Mouse (Mus musculus) MEL (cell line): ENCODE measurements around the gene Lrrk1. TPM values are rescaled to one million over a fixed set of nuclear protein-coding genes. Genes with fewer than 3 reads are reported as not detected.

Source experiments
- DNase-seq: peaks from one replicate; pipeline ENCODE4 v3.0.0; 2011; ENCODE audit warnings: low read depth, low spot score
- H3K27ac ChIP-seq: 2 replicates; pipeline ENCODE4 v1.5.1; 2012; ENCODE audit warnings: low read depth, mild to moderate bottlenecking, control low read depth, low read length, moderate library complexity; ENCODE audit not compliant: control insufficient read depth
- H3K27me3 ChIP-seq, 2 experiments: fragments of 150-350 bp in 1 of 2; sonication (generic) in 1 of 2; 2 replicates each; pipeline ENCODE4 v1.6.1; 2012; ENCODE audit warnings: low read length in 2 of 2, mild to moderate bottlenecking in 2 of 2, improper control_type of control experiment in 1 of 2, moderate library complexity in 1 of 2; ENCODE audit not compliant: insufficient read depth in 2 of 2, control insufficient read depth in 1 of 2
- H3K36me3 ChIP-seq, 2 experiments: 2 replicates each; pipeline ENCODE4 v1.6.1; 2012 to 2014; ENCODE audit warnings: low read length in 2 of 2, improper control_type of control experiment in 1 of 2, inconsistent platforms in 1 of 2, mild to moderate bottlenecking in 1 of 2; ENCODE audit not compliant: insufficient read depth in 2 of 2, control insufficient read depth in 1 of 2
- H3K4me1 ChIP-seq, 2 experiments: fragments of 150-350 bp in 1 of 2; sonication (generic) in 1 of 2; 2 replicates each; pipeline ENCODE4 v1.6.1; 2012; ENCODE audit warnings: low read length in 2 of 2, improper control_type of control experiment in 1 of 2, mild to moderate bottlenecking in 1 of 2; ENCODE audit not compliant: insufficient read depth in 2 of 2, control insufficient read depth in 1 of 2
- H3K4me3 ChIP-seq, 2 experiments: fragments of 150-350 bp in 1 of 2; sonication (generic) in 1 of 2; 2 replicates each; pipeline ENCODE4 v1.5.1; 2012; ENCODE audit warnings: low read depth in 2 of 2, low read length in 2 of 2, mild to moderate bottlenecking in 2 of 2, moderate library complexity in 2 of 2, control low read depth in 1 of 2, improper control_type of control experiment in 1 of 2; ENCODE audit not compliant: control insufficient read depth in 1 of 2, insufficient read depth in 1 of 2
- H3K79me2 ChIP-seq: 2 replicates; pipeline ENCODE4 v1.6.1; 2012; ENCODE audit warnings: mild to moderate bottlenecking, low read length, moderate library complexity; ENCODE audit not compliant: control insufficient read depth, poor library complexity, insufficient read depth
- H3K9ac ChIP-seq: 2 replicates; pipeline ENCODE4 v1.6.1; 2012; ENCODE audit warnings: low read depth, mild to moderate bottlenecking, control low read depth, low read length, moderate library complexity; ENCODE audit not compliant: control insufficient read depth, poor library complexity, severe bottlenecking
- H3K9me3 ChIP-seq: fragments of 150-350 bp; sonication (generic); replicated peaks from 2 replicates; pipeline ENCODE4 v1.6.1; 2012; ENCODE audit warnings: mild to moderate bottlenecking, low read length, improper control_type of control experiment, moderate library complexity; ENCODE audit not compliant: insufficient read depth
- CHD2 ChIP-seq: IDR thresholded peaks from 2 replicates; pipeline ENCODE4 v1.6.1; 2011; ENCODE audit warnings: low read length, improper control_type of control experiment
- CTCF ChIP-seq, 3 experiments: IDR thresholded peaks in 2 of 3; conservative IDR thresholded peaks in 1 of 3; 2 replicates each; pipeline ENCODE4 v1.5.1; 2011 to 2012; ENCODE audit warnings: low read length in 3 of 3, low read depth in 2 of 3, mild to moderate bottlenecking in 2 of 3, improper control_type of control experiment in 1 of 3, inconsistent platforms in 1 of 3, mixed read lengths in 1 of 3, moderate library complexity in 1 of 3; ENCODE audit not compliant: control insufficient read depth in 1 of 3, insufficient read depth in 1 of 3, poor library complexity in 1 of 3, severe bottlenecking in 1 of 3
- E2F4 ChIP-seq: IDR thresholded peaks from 2 replicates; pipeline ENCODE4 v1.6.1; 2011; ENCODE audit warnings: low read depth, low read length, improper control_type of control experiment, borderline replicate concordance
- EP300 ChIP-seq, 2 experiments: IDR thresholded peaks; 2 replicates each; pipeline ENCODE4 v1.6.1; 2011; ENCODE audit warnings: improper control_type of control experiment in 2 of 2, low read length in 2 of 2, low read depth in 1 of 2, mild to moderate bottlenecking in 1 of 2
- ETS1 ChIP-seq: IDR thresholded peaks from 2 replicates; pipeline ENCODE4 v1.6.1; 2012; ENCODE audit warnings: low read depth, mild to moderate bottlenecking, inconsistent platforms, low read length, improper control_type of control experiment, moderate library complexity
- GABPA ChIP-seq: IDR thresholded peaks from 2 replicates; pipeline ENCODE4 v1.6.1; 2012; ENCODE audit warnings: low read depth, mild to moderate bottlenecking, inconsistent platforms, low read length, improper control_type of control experiment, moderate library complexity
- GATA1 ChIP-seq: IDR thresholded peaks from 2 replicates; pipeline ENCODE4 v1.6.1; 2011; ENCODE audit warnings: low read depth, low read length, improper control_type of control experiment
- JUND ChIP-seq: IDR thresholded peaks from 2 replicates; pipeline ENCODE4 v1.6.1; 2011; ENCODE audit warnings: low read depth, mild to moderate bottlenecking, improper control_type of control experiment, low read length
- KAT2A ChIP-seq: conservative IDR thresholded peaks from 2 replicates; pipeline ENCODE4 v1.6.1; 2012; ENCODE audit warnings: low read depth, low read length, improper control_type of control experiment, inconsistent platforms
- MAFK ChIP-seq: IDR thresholded peaks from 2 replicates; pipeline ENCODE4 v1.6.1; 2011; ENCODE audit warnings: low read depth, mild to moderate bottlenecking, low read length, improper control_type of control experiment, borderline replicate concordance
- MAX ChIP-seq: IDR thresholded peaks from 2 replicates; pipeline ENCODE4 v1.6.1; 2011; ENCODE audit warnings: low read length, improper control_type of control experiment
- MEF2A ChIP-seq: IDR thresholded peaks from 2 replicates; pipeline ENCODE4 v1.6.1; 2014; ENCODE audit warnings: low read depth, mild to moderate bottlenecking, inconsistent platforms, low read length, improper control_type of control experiment; ENCODE audit not compliant: poor library complexity, insufficient replicate concordance, severe bottlenecking; ENCODE audit errors: extremely low read depth
- MXI1 ChIP-seq: IDR thresholded peaks from 2 replicates; pipeline ENCODE4 v1.6.1; 2011; ENCODE audit warnings: mild to moderate bottlenecking, low read depth, low read length, improper control_type of control experiment
- MYC ChIP-seq: IDR thresholded peaks from 2 replicates; pipeline ENCODE4 v1.6.1; 2011; ENCODE audit warnings: low read depth, mild to moderate bottlenecking, low read length, improper control_type of control experiment, moderate library complexity
- NELFE ChIP-seq: IDR thresholded peaks from 2 replicates; pipeline ENCODE4 v1.6.1; 2011; ENCODE audit warnings: low read depth, low read length, improper control_type of control experiment
- SIN3A ChIP-seq: IDR thresholded peaks from 2 replicates; pipeline ENCODE4 v1.6.1; 2012; ENCODE audit warnings: low read length, improper control_type of control experiment, inconsistent platforms
- TAL1 ChIP-seq: IDR thresholded peaks from 2 replicates; pipeline ENCODE4 v1.6.1; 2012; ENCODE audit warnings: mild to moderate bottlenecking, inconsistent platforms, low read length, moderate library complexity, mixed read lengths
- TBP ChIP-seq: IDR thresholded peaks from 2 replicates; pipeline ENCODE4 v1.8.0; 2011; ENCODE audit warnings: low read depth, low read length, improper control_type of control experiment
- USF1 ChIP-seq: IDR thresholded peaks from 2 replicates; pipeline ENCODE4 v1.6.1; 2014; ENCODE audit warnings: low read depth, mild to moderate bottlenecking, inconsistent platforms, low read length, improper control_type of control experiment, moderate library complexity
- USF2 ChIP-seq, 2 experiments: IDR thresholded peaks; 2 replicates each; pipeline ENCODE4 v1.6.1; 2011 to 2012; ENCODE audit warnings: improper control_type of control experiment in 2 of 2, low read length in 2 of 2, borderline replicate concordance in 1 of 2, inconsistent platforms in 1 of 2, low read depth in 1 of 2, mild to moderate bottlenecking in 1 of 2; ENCODE audit not compliant: insufficient read depth in 1 of 2
- ZC3H11A ChIP-seq: IDR thresholded peaks from 2 replicates; pipeline ENCODE4 v1.6.1; 2012; ENCODE audit warnings: low read depth, mild to moderate bottlenecking, inconsistent platforms, low read length, improper control_type of control experiment
- polyA plus RNA-seq, 2 experiments: library from polyadenylated mRNA; stranded (reverse) in 1 of 2; unstranded in 1 of 2; fragments of >175 nt in 1 of 2; fragments of >200 nt in 1 of 2; gene quantifications; 2 replicates each; pipeline versions ENCODE4 v1.2.1 to v1.2.4; 2012; ENCODE audit warnings: low replicate concordance in 2 of 2, low read depth in 1 of 2; ENCODE audit not compliant: insufficient read length in 2 of 2, insufficient read depth in 1 of 2, missing spikeins in 1 of 2
- total RNA-seq: library from RNA; depleted of rRNA; stranded (reverse); fragments of 300-350 nt; gene quantifications from 2 replicates; pipeline ENCODE4 v1.2.3, GENCODE M21; 2012

Lrrk1 gene
- total and polyA plus RNA-seq, 3 experiments, result 9.1 to 19.1 TPM; not detected in 1

GRCm38 (mm10) chr7:66200791-66201450 is 187.2 kb downstream of the Lrrk1 start (continued):
- TF ChIP-seq ETS1 (no peak), MAFK (no peak), E2F4 (no peak)
- TF ChIP-seq, all 39 proteins: peak for 0

- Histone ChIP-seq H3K36me3 (peaks cover 0 to 26% of the 10 kb centered on the region in 2 experiments; a peak in 2 of 4 replicates), H3K4me1 (peaks cover 20 to 33% of the 10 kb centered on the region in 2 experiments), H3K79me2 (no peaks in the 10 kb centered on the region), H3K9ac (no peak overlapping the region), H3K27ac (no peak overlapping the region), H3K27me3 (no peaks in the 10 kb centered on the region), H3K9me3 (no peaks in the 10 kb centered on the region), H3K4me3 (no peak overlapping the region)
- no peak for DNase-seq
- TF ChIP-seq ZC3H11A, result no peak
- peak; percentile 68; the same call in 1 of the 2 replicates for TF ChIP-seq USF1
These were observed 187.8 kb downstream of the Lrrk1 start for GRCm38 (mm10) chr7:66200383-66200782.

- H3K79me2 ChIP-seq, result no peaks in the 10 kb centered on the region
- H3K27ac ChIP-seq, result no peak overlapping the region
- H3K9me3 ChIP-seq, result no peaks in the 10 kb centered on the region
- H3K9ac ChIP-seq, result no peak overlapping the region
- H3K27me3 ChIP-seq, result no peaks in the 10 kb centered on the region
- TF ChIP-seq TBP (no peak), NELFE (no peak), CHD2 (no peak), KAT2A (no peak), MYC (no peak), TAL1 (no peak), EP300 (IDR thresholded peaks at IDR 0.05; ENCODE audit: low read depth in 1 of 2, low read length in 2 of 2) (no peak), CTCF (IDR thresholded peaks at IDR 0.05 in 2 of 3, conservative IDR thresholded peaks at IDR 0.05 in 1 of 3; ENCODE audit: control insufficient read depth in 1 of 3, insufficient read depth in 1 of 3, low read depth in 2 of 3, low read length in 3 of 3, poor library complexity in 1 of 3, severe bottlenecking in 1 of 3) (no peak), USF2 (IDR thresholded peaks at IDR 0.05; ENCODE audit: borderline replicate concordance in 1 of 2, insufficient read depth in 1 of 2, low read depth in 1 of 2, low read length in 2 of 2) (no peak), MXI1 (no peak), GABPA (no peak), MEF2A (no peak), GATA1 (no peak), MAX (no peak), SIN3A (no peak), JUND (no peak)
- DNase-seq, result peak; percentile 39
- H3K36me3 ChIP-seq, result peaks cover 0 to 32% of the 10 kb centered on the region in 2 experiments; a peak in 2 of 4 replicates
- no peak overlapping the region for H3K4me3 ChIP-seq
- peaks cover 20 to 42% of the 10 kb centered on the region in 2 experiments for H3K4me1 ChIP-seq
These were observed 188.7 kb downstream of the Lrrk1 start for GRCm38 (mm10) chr7:66199391-66199831.
